Mouse (Mus musculus): ENCODE measurements around the gene Arl6ip5.
"Not testable (repeated sequence)": the region's sequence is repeated elsewhere in the genome, so short reads cannot be mapped to it uniquely, and the experiment has no call there.

DNA sequence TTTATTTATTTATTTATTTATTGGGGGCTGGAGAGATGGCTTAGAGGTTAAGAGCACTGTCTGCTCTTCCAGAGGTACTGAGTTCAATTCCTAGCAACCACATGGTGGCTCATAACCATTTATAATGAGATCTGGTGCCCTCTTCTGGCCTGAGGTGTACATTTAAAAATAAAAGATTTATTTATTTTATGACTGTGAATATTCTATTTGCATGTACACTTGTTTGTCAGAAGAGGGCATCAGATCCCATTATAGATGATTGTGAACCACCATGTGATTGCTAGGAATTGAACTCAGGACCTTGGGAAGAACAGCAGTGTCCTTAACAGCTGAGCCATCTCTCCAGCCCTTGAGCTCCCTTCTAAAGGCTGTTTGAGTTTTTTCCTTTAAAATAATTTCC is 53.3 kb downstream of the Arl6ip5 start:
- TF ChIP-seq TAL1, GATA1 (IDR thresholded peaks at IDR 0.05; ENCODE audit: low read length): not testable (repeated sequence)

Measured in erythroblast, embryonic 14.5 days (primary cell).